Mouse (Mus musculus) neural tube, embryonic 13.5 days (tissue): ENCODE results near the gene Pla2g6. TPM values are rescaled to one million over a fixed set of nuclear protein-coding genes. Genes with fewer than 3 reads are reported as not detected.

Source experiments
- ATAC-seq: fragments of 200-750 bp; cut with Nextera tagmentation; 2 replicates; pipeline ENCODE4 v1.8.0; 2017; ENCODE audit warnings: low read depth, mild to moderate bottlenecking, moderate TSS enrichment, moderate library complexity
- H3K27ac ChIP-seq: fragments of 300-500 bp; sonication (generic); replicated peaks from 2 replicates; pipeline ENCODE4 v1.5.1; 2015; ENCODE audit warnings: moderate library complexity, mild to moderate bottlenecking, inconsistent platforms
- H3K27me3 ChIP-seq: fragments of 300-500 bp; sonication (generic); 2 replicates; pipeline ENCODE4 v1.6.1; 2015; ENCODE audit warnings: mild to moderate bottlenecking, inconsistent platforms
- H3K36me3 ChIP-seq: fragments of 300-500 bp; sonication (generic); 2 replicates; pipeline ENCODE4 v1.6.1; 2015; ENCODE audit warnings: mild to moderate bottlenecking, inconsistent platforms
- H3K4me1 ChIP-seq: fragments of 300-500 bp; sonication (generic); replicated peaks from 2 replicates; pipeline ENCODE4 v1.6.1; 2015; ENCODE audit warnings: inconsistent platforms
- H3K4me2 ChIP-seq: fragments of 300-500 bp; sonication (generic); 2 replicates; pipeline ENCODE4 v1.6.1; 2015; ENCODE audit warnings: inconsistent platforms, mild to moderate bottlenecking, moderate library complexity
- H3K4me3 ChIP-seq: fragments of 300-500 bp; sonication (generic); 2 replicates; pipeline ENCODE4 v1.5.1; 2015; ENCODE audit warnings: mild to moderate bottlenecking, inconsistent platforms
- H3K9ac ChIP-seq: fragments of 300-500 bp; sonication (generic); 2 replicates; pipeline ENCODE4 v1.6.1; 2015; ENCODE audit warnings: moderate library complexity, mild to moderate bottlenecking, inconsistent platforms
- H3K9me3 ChIP-seq: fragments of 300-500 bp; sonication (generic); 2 replicates; pipeline ENCODE4 v1.6.1; 2016; ENCODE audit warnings: inconsistent platforms
- WGBS: fragments of 180-500 bp; shearing (Covaris S2); methylation state at CpG from one replicate; pipeline ENCODE4 v1.1.7; 2015; 5-methylcytosine and 5-hydroxymethylcytosine counted together
- polyA plus RNA-seq: library from polyadenylated mRNA; unstranded; fragments of >200 nt; fragmentation: Nextera tagmentation; extraction: Ambion mirVana; gene quantifications from 2 replicates; pipeline ENCODE4 v1.2.1, GENCODE M21; 2015

Gene Pla2g6
- polyA plus RNA-seq, 1 experiment from 2014 or later: 34.1 TPM

DNA sequence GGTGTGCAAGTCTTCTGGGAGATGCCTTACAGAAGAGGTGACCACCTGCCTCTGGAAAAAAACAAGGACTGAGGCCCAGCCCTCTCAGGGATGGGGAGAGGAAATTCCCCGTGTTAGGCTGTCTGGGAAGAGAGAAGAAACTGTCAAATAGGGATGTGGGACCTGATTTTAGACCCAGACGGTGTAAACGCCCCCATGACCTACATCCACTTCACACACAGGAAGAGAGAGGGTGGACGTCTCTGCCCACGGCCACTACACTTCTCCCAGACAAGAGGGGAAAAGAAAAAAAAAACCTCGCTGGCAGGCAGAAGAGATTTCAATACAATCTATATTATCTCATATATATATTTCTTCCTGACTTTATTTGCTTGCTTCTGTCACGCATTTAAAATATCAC, 32.2 kb upstream of the Pla2g6 start:
- ATAC-seq: no peak
- Histone ChIP-seq H3K36me3 (peaks cover 46% of the 10 kb centered on the region), H3K27ac (no peak overlapping the region), H3K4me2 (no peak overlapping the region), H3K4me3 (no peak overlapping the region), H3K9ac (no peak overlapping the region), H3K9me3 (no peaks in the 10 kb centered on the region), H3K27me3 (peaks cover 17% of the 10 kb centered on the region), H3K4me1 (peaks cover 24% of the 10 kb centered on the region)
- 76% methylated on average over 7 of the region's 7 CpGs for whole genome bisulfite sequencing

DNA sequence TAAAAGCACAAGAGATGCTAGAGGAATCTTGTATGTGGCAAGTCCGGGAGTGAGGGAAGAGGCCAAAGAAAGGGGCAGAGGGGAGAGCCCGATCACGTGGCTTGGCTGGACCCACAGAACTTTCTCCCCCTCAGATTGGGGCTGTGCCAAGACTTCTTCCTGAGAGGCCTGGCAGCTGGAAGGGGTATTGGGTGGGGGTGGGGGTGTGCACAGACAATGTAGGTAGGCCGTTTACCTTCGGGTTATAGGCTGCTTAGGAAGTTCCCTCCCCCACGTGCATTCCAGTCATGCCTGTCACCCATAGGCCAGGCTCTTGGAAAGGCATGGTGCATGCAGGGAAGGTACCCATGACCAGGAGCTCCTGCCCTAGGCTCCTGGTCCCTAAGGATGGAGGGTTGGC, 31.8 kb upstream of the Pla2g6 start:
- H3K4me1 ChIP-seq: peaks cover 24% of the 10 kb centered on the region
- peaks cover 17% of the 10 kb centered on the region for H3K27me3 ChIP-seq
- no peak overlapping the region for H3K4me3 ChIP-seq
- ATAC-seq: no peak
- WGBS: 26% methylated on average over 6 of the region's 6 CpGs
- H3K36me3 ChIP-seq: peaks cover 42% of the 10 kb centered on the region
- H3K9ac ChIP-seq: no peak overlapping the region
- no peaks in the 10 kb centered on the region for H3K9me3 ChIP-seq
- H3K4me2 ChIP-seq: no peak overlapping the region
- H3K27ac ChIP-seq: no peak overlapping the region

DNA sequence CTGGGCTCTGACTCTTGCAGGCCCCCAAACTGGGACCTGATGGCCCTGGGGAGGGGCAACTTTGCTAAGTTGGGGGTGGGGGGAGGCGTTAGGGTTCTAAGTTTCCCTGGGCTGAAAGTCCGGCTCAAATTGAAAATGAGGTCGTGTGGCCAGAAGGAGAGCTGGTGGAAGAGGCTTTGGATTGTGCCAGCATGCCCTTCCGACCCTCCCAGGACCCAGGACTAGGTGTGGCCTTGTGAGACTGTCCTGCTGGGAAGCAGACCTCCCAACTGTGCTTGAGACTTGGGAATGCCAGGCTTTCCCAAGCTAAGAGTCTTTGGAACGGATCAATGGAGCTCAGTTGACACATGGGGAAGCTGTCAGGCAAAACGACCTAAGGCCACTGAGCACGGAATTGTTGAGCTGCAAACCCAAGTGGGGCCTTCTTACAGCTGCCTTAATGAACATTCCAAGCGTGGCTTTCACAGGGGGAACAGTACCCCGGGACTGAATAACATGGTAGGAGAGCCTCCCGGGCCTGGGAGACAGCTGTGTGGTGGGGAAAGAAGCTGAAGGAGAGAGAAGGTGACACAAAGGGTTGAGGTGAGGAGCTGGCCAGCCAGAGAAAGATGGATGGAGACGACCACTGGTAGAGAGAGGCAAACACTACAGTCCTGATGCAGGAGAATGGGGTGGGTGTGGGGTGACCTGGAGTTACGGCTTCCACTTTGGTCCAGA, 29.9 kb upstream of the Pla2g6 start:
- Histone ChIP-seq H3K4me2 (peak overlapping the region; percentile 98), H3K27me3 (peaks cover 17% of the 10 kb centered on the region), H3K4me3 (peak overlapping the region; percentile 44), H3K27ac (peak overlapping the region; percentile 23; the same call in 1 of the 2 replicates), H3K9ac (0 out of 2 replicates have a peak overlapping the region, but pooled peaks have one; percentile 70), H3K9me3 (no peaks in the 10 kb centered on the region), H3K4me1 (peaks cover 24% of the 10 kb centered on the region), H3K36me3 (peaks cover 24% of the 10 kb centered on the region)
- peak; percentile 5; the same call in 1 of the 2 replicates for ATAC-seq
- 45% methylated on average over 12 of the region's 12 CpGs for WGBS

DNA sequence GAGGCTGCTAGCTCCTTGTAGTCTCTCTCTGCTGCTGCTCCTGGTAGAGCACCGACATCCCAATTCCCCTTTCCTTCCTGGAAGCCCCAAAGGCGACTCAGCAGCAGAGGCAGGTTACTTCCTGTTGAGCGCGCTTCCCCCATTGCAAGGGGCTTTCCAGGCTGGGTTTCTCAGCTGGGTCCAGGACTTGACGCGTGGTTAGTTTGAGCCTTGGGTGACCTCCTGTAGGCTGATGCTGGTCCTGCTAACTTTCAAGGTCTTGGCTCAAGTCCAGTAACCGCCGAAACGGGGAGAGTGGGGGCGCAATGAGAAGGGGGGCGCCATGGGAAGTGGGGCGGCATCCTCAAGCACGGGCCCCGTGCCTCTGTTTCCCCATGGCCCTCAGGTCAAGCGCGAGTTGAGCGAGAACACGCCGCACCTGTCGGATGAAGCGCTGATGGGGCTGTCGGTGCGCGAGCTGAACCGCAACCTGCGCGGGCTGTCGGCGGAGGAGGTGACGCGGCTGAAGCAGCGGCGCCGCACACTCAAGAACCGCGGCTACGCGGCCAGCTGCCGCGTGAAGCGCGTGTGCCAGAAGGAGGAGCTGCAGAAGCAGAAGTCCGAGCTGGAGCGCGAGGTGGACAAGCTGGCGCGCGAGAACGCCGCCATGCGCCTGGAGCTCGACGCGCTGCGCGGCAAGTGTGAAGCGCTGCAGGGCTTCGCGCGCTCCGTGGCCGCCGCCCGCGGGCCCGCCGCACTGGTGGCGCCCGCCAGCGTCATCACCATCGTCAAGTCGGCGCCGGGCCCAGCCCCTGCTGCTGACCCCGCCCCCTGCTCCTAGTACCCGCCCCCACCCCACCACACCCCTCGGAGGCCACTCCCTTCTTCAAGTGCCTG, 29.1 kb upstream of the Pla2g6 start:
- H3K4me1 ChIP-seq: peaks cover 24% of the 10 kb centered on the region
- H3K4me2 ChIP-seq: peak overlapping the region; percentile 98
- H3K9ac ChIP-seq: peak overlapping the region; percentile 70
- peak overlapping the region; percentile 44 for H3K4me3 ChIP-seq
- H3K27me3 ChIP-seq: peaks cover 17% of the 10 kb centered on the region
- H3K36me3 ChIP-seq: peaks cover 15% of the 10 kb centered on the region
- 1% methylated on average over 53 of the region's 77 CpGs for WGBS
- peak; percentile 85 for ATAC-seq
- no peaks in the 10 kb centered on the region for H3K9me3 ChIP-seq
- H3K27ac ChIP-seq: 0 out of 2 replicates have a peak overlapping the region, but pooled peaks have one; percentile 23

DNA sequence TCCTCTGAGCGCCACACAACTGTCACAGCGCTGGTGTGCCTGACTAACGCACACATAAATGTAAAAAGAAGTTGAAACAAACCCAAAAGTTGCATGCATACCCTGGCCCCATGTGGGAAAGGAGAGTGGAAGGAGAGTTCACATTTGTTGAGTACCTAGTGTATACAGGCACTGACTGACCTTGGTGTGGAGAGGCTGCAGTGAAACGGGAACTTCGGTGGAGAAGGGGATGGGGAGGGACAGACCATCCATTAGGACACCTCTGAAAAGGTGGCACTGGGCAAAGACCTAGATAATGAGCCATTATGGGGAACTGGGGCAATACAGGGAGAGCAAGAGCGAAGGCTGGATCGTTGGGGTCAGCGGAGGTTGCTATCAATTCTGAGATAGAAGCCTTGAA, 28.3 kb upstream of the Pla2g6 start:
- H3K4me1 ChIP-seq: peaks cover 27% of the 10 kb centered on the region
- peaks cover 7% of the 10 kb centered on the region; the same call in 1 of the 2 replicates for H3K36me3 ChIP-seq
- H3K9me3 ChIP-seq: no peaks in the 10 kb centered on the region
- H3K9ac ChIP-seq: no peak overlapping the region
- peak overlapping the region; percentile 44 for H3K4me3 ChIP-seq
- no peak for ATAC-seq
- peak overlapping the region; percentile 98 for H3K4me2 ChIP-seq
- peaks cover 17% of the 10 kb centered on the region for H3K27me3 ChIP-seq
- H3K27ac ChIP-seq: no peak overlapping the region
- whole genome bisulfite sequencing: 78% methylated on average over 8 of the region's 8 CpGs

DNA sequence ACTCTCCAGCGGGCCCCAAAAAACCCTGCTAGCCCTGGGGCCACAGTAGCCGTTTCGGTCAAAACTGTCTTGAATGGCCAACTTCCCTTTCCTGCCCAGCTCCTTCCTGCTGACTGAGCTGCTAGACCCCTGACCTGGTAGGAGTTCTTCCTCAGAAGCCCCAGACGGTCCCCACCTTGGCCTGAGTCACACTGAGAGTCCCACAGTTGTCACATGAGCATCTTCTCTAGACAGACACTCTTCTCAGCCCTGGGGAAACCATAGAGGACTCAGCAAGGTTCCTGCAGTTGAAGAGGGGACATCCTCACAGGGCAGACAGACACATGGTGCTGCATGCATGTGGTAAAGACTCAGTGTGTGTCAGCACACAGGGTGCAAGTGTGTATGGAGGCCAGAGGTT, 26.4 kb upstream of the Pla2g6 start:
- ATAC-seq: no peak
- Histone ChIP-seq H3K9me3 (no peaks in the 10 kb centered on the region), H3K9ac (no peak overlapping the region), H3K4me3 (no peak overlapping the region), H3K4me2 (no peak overlapping the region), H3K36me3 (0 out of 2 replicates have a peak, but pooled peaks cover 4% of the 10 kb centered on the region), H3K27ac (no peak overlapping the region), H3K4me1 (peaks cover 25% of the 10 kb centered on the region), H3K27me3 (peaks cover 24% of the 10 kb centered on the region)
- 78% methylated on average over 4 of the region's 4 CpGs for WGBS

DNA sequence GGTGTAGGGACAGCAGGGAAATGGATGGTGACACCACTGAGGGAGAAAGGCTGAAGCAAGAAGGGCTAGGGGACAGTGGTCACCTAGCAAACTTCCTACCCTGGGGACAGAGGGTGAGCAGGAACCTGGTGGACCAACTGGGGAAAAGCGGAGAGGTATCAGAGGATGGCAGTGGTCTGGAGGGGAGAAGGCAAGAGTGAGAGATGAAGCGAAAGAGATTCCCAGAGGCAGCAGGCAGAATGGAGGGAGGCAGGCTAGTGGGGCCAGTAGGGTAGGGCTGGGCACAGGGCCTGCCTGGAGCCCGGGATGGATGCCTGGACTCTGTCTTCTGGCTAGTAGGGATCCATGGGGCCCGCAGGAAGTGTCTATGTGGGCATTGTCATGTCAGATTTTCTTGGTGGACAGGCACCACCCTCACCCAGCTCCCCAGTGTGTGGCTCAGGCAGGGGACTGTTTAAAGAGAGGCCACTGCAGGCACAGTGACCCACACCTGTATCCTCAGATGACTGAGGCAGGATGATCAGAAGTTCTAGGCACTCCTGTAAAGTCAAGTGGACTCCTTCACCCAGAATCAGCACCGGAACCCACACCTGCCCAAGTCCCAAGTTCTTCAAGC, 25.6 kb upstream of the Pla2g6 start:
- no peak overlapping the region for H3K9ac ChIP-seq

DNA sequence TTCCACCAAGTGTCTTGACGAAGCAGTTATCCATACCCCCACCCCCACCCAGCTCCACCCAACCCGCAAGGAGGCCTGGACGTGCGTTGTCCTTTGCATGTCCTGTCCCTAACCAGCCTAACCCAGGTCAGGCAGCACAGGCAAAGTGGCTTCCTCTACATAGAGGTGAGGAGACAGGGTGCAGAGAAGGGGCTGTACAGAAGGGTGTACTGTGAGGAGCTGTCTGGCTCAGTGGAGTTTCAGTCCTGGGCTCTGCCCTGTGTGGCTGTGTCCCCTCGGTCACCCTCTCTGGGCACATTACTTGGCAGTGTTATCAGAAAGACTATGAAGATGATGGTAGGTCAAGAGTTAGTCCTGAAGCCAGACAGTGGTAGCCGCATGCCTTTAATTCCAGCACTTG, 24.3 kb upstream of the Pla2g6 start:
- no peak overlapping the region for H3K4me2 ChIP-seq
- no peaks in the 10 kb centered on the region for H3K9me3 ChIP-seq
- no peak overlapping the region for H3K9ac ChIP-seq
- no peak overlapping the region for H3K4me3 ChIP-seq
- H3K27me3 ChIP-seq: peaks cover 36% of the 10 kb centered on the region
- no peaks in the 10 kb centered on the region for H3K36me3 ChIP-seq
- no peak overlapping the region for H3K27ac ChIP-seq
- ATAC-seq: no peak
- WGBS: 87% methylated on average over 6 of the region's 6 CpGs
- peaks cover 32% of the 10 kb centered on the region for H3K4me1 ChIP-seq

More for the DNA sequence above, 25.6 kb upstream of the Pla2g6 start:
- 84% methylated on average over 5 of the region's 5 CpGs for WGBS
- ATAC-seq: no peak
- Histone ChIP-seq H3K4me3 (no peak overlapping the region), H3K4me1 (peaks cover 28% of the 10 kb centered on the region), H3K27me3 (peaks cover 32% of the 10 kb centered on the region), H3K36me3 (no peaks in the 10 kb centered on the region), H3K4me2 (no peak overlapping the region), H3K27ac (no peak overlapping the region), H3K9me3 (no peaks in the 10 kb centered on the region)

DNA sequence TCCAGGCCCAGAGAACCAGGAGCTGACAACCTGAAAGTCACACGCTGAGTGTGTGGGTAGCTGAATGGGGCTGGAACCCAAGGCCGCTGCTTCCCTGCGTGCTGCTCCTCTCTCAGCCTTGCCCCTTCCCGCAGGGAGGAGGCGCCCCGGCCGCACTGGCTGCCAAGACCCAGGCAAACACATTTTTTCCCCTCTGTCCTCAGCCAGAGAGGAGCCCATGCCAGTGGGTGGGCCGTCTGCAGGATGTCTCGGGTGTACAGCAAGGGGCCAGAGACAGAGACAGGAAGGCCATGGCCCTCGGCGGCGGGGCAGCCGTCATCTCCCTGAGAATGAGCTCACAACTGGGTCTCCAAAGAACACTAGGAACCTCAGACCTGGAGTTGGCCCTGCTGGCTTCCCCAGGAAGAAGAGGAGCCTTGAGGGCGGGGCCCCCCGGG, 23.2 kb upstream of the Pla2g6 start:
- Histone ChIP-seq H3K4me3 (no peak overlapping the region), H3K36me3 (no peaks in the 10 kb centered on the region), H3K9ac (no peak overlapping the region), H3K27me3 (peaks cover 30% of the 10 kb centered on the region), H3K27ac (peak overlapping the region; percentile 3; the same call in 1 of the 2 replicates), H3K4me1 (peaks cover 21% of the 10 kb centered on the region), H3K9me3 (no peaks in the 10 kb centered on the region), H3K4me2 (no peak overlapping the region)
- WGBS: 40% methylated on average over 15 of the region's 15 CpGs
- no peak for ATAC-seq

DNA sequence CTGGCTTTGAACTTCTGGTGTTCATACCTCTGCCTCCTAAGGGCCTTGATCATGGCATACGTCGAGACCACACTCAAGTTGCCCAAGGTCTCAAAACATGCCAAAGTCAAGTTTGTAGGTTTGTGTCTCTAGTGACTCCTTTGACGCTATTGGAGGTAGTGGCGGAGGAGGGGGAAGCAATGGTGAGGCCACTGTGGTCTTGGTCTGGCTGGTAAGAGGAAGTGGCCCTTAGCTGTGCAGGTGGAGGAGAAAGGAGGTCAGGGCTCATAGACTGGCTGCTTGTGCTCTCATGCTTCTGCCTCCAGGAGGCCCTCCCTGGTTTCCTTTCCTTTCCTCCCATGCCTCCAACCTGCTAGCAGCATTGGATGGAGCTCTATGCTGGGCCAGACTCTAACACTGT, 22.7 kb upstream of the Pla2g6 start:
- Histone ChIP-seq H3K27ac (peak overlapping the region; percentile 3; the same call in 1 of the 2 replicates), H3K9ac (no peak overlapping the region), H3K27me3 (peaks cover 30% of the 10 kb centered on the region), H3K4me2 (no peak overlapping the region), H3K4me3 (no peak overlapping the region), H3K4me1 (peaks cover 20% of the 10 kb centered on the region), H3K9me3 (no peaks in the 10 kb centered on the region), H3K36me3 (no peaks in the 10 kb centered on the region)
- no peak for ATAC-seq
- 94% methylated on average over 4 of the region's 4 CpGs for WGBS

DNA sequence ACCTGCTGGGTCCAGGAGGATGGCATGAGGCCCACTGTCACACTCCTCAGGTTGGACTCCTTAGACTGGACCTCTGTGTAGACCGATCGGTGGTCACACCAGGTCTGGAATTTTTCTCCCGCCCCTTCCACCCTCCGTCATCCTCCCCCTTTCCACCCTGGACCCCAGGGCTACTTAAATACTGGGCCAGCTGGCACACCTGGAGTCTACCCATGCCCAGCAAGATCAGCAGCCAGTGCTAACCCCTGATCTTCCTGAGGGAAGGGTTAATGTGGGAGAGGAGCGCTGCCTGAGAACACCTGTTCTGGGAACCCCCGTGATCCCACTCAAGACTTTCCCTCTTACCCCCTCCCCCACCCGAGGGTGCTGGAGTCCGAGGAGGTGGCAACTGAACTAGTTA, 20.5 kb upstream of the Pla2g6 start:
- peaks cover 27% of the 10 kb centered on the region for H3K27me3 ChIP-seq
- peak overlapping the region; percentile 75 for H3K4me3 ChIP-seq
- H3K4me2 ChIP-seq: peak overlapping the region; percentile 95
- H3K9ac ChIP-seq: peak overlapping the region; percentile 79
- WGBS: 70% methylated on average over 8 of the region's 8 CpGs
- H3K27ac ChIP-seq: no peak overlapping the region
- no peak for ATAC-seq
- no peaks in the 10 kb centered on the region for H3K9me3 ChIP-seq
- peaks cover 20% of the 10 kb centered on the region for H3K4me1 ChIP-seq
- H3K36me3 ChIP-seq: no peaks in the 10 kb centered on the region
